In the genomic region with DNA sequence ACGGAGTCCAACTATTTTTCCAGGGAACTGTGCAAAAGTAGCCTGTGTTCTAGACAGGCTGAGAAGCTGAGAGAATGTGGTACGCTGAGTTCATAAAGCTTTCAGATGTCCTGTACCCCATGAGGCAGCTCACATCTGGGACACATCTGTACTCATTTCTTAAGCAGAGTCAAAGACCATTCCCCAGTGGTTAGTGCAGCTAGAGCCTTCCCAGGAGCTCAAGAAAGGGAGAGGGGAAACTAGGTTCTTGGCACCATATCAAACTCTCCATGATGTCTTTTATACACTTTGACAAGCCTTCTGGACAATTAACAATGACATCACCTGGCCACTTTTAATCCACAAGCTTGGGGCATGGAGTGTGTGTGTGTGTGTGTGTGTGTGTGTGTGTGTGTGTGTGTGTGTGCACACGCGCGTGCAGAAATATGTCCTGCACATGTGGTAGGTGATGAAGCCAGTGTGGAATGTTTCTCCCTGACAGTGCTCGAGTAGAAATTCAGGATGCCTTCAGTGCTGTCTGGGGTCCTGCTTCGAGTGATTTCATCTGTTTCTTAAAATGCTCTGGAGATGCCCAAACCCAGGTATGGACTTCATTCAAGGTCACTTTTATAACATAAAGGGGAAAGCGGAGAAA, we compare ENCODE assay signal across 19 mouse cellular contexts.
DNase-seq lines count a peak whose midpoint lies in the region; ATAC-seq and TF ChIP-seq lines count a peak whose summit lies in the region.
"Had no signal": no experiment of that assay in that cellular context is flagged by ENCODE, and none has a peak within 500 bp of the region (broad histone marks: within the 10 kb centered on the region; RNA-seq: fewer than 3 reads in every experiment).

No protein-coding gene starts in this region.

- no peaks in the 10 kb centered on the region for H3K4me1 ChIP-seq in heart, embryonic 11.5 days (ENCODE audit: control insufficient read depth, insufficient read depth, low read length)
- 0 out of 2 replicates have a peak, but pooled peaks cover 4% of the 10 kb centered on the region for H3K4me1 ChIP-seq in midbrain, postnatal 0 days (ENCODE audit: insufficient read depth, low read length)
- peaks cover 15% of the 10 kb centered on the region for H3K4me1 ChIP-seq in midbrain, embryonic 13.5 days (replicated peaks)
- H3K4me1 ChIP-seq: stomach, embryonic 15.5 days had no signal

- no peaks in the 10 kb centered on the region for H3K36me3 ChIP-seq in heart, embryonic 11.5 days (ENCODE audit: control insufficient read depth, insufficient read depth, low read length)
- H3K36me3 ChIP-seq in midbrain, postnatal 0 days (ENCODE audit: insufficient read depth, low read length), result no peaks in the 10 kb centered on the region
- H3K36me3 ChIP-seq in midbrain, embryonic 13.5 days, result no peaks in the 10 kb centered on the region
- H3K36me3 ChIP-seq: heart, embryonic 13.5 days; stomach, embryonic 15.5 days had no signal

- WGBS in heart, embryonic 11.5 days (ENCODE audit: insufficient replicate concordance), result 77% methylated on average over 8 of the region's 8 CpGs
- 85% methylated on average over 8 of the region's 8 CpGs for WGBS in midbrain, postnatal 0 days
- WGBS in midbrain, embryonic 13.5 days, result 89% methylated on average over 8 of the region's 8 CpGs

- ATAC-seq in heart, embryonic 11.5 days (replicated peaks; ENCODE audit: insufficient number of reproducible peaks, low FRiP score, low TSS enrichment), result no peak
- ATAC-seq in midbrain, postnatal 0 days (ENCODE audit: low FRiP score), result no peak
- no peak for ATAC-seq in midbrain, embryonic 13.5 days
- ATAC-seq: inflammation-experienced regulatory T-cells, adult 6 months; liver, postnatal 0 days had no signal

- H3K9ac ChIP-seq in heart, embryonic 11.5 days (ENCODE audit: low read depth, low read length), result no peak overlapping the region
- H3K9ac ChIP-seq in midbrain, postnatal 0 days (replicated peaks; ENCODE audit: low read length, poor library complexity, severe bottlenecking), result no peak overlapping the region
- H3K9ac ChIP-seq in midbrain, embryonic 13.5 days (replicated peaks), result no peak overlapping the region
- H3K9ac ChIP-seq: forebrain, postnatal 0 days; liver, postnatal 0 days; stomach, embryonic 15.5 days had no signal

- no peak overlapping the region for H3K4me2 ChIP-seq in heart, embryonic 11.5 days
- no peak overlapping the region for H3K4me2 ChIP-seq in midbrain, postnatal 0 days (ENCODE audit: low read depth, low read length, poor library complexity, severe bottlenecking)
- no peak overlapping the region for H3K4me2 ChIP-seq in midbrain, embryonic 13.5 days (replicated peaks)
- H3K4me2 ChIP-seq: stomach, embryonic 15.5 days had no signal

- intact Hi-C loops in gastrocnemius, adult 2 months (cut with DNase I), result no loop called here

- no peak for TF ChIP-seq CTCF in midbrain, postnatal 0 days (IDR thresholded peaks at IDR 0.05)
- no peak for TF ChIP-seq CTCF in gastrocnemius, adult 2 months (IDR thresholded peaks at IDR 0.05)

- peak; percentile 89 for DNase-seq in heart, adult 11 months
- DNase-seq in midbrain, postnatal 0 days (ENCODE audit: low spot score), result peak; percentile 35
- peak; percentile 17 for DNase-seq in forelimb bud, embryonic 11.5 days (ENCODE audit: low read depth, low spot score)
- DNase-seq in gastrocnemius, adult 2 months, result no peak
- DNase-seq in cerebellum, postnatal 4 days (ENCODE audit: low spot score in 2 of 2), result no peak
- DNase-seq: adrenal gland, adult 2 months; B cell, adult 2 months; cerebellum, adult 9-10 months; forebrain, postnatal 0 days; kidney, adult 9 months; kidney, postnatal 25 days; liver, postnatal 0 days; right cerebral cortex, postnatal 25 days; thymus, adult 2 months had no signal

- no peaks in the 10 kb centered on the region for H3K9me3 ChIP-seq in heart, embryonic 11.5 days (replicated peaks; ENCODE audit: control insufficient read depth, low read length)
- no peaks in the 10 kb centered on the region for H3K9me3 ChIP-seq in midbrain, postnatal 0 days (ENCODE audit: low read length)
- no peaks in the 10 kb centered on the region; the same call in 1 of the 2 replicates for H3K9me3 ChIP-seq in midbrain, embryonic 13.5 days
- H3K9me3 ChIP-seq: heart, embryonic 13.5 days; stomach, embryonic 15.5 days had no signal

- no peak overlapping the region for H3K27ac ChIP-seq in heart, embryonic 11.5 days (ENCODE audit: low read depth, low read length)
- no peak overlapping the region for H3K27ac ChIP-seq in midbrain, postnatal 0 days (ENCODE audit: low read depth, low read length)
- no peak overlapping the region for H3K27ac ChIP-seq in midbrain, embryonic 13.5 days
- H3K27ac ChIP-seq in gastrocnemius, adult 2 months, result no peak overlapping the region
- H3K27ac ChIP-seq: stomach, embryonic 15.5 days had no signal

- H3K4me3 ChIP-seq in heart, embryonic 11.5 days (ENCODE audit: low read depth, low read length), result no peak overlapping the region
- no peak overlapping the region for H3K4me3 ChIP-seq in midbrain, postnatal 0 days (ENCODE audit: low read depth, low read length)
- H3K4me3 ChIP-seq in midbrain, embryonic 13.5 days (replicated peaks), result no peak overlapping the region
- H3K4me3 ChIP-seq in gastrocnemius, adult 2 months, result no peak overlapping the region
- H3K4me3 ChIP-seq: heart, embryonic 13.5 days; stomach, embryonic 15.5 days had no signal

- no peaks in the 10 kb centered on the region for H3K27me3 ChIP-seq in heart, embryonic 11.5 days (ENCODE audit: control insufficient read depth, insufficient read depth, low read length)
- H3K27me3 ChIP-seq in midbrain, postnatal 0 days (ENCODE audit: insufficient read depth, low read length), result no peaks in the 10 kb centered on the region
- H3K27me3 ChIP-seq in midbrain, embryonic 13.5 days, result no peaks in the 10 kb centered on the region
- H3K27me3 ChIP-seq: heart, embryonic 13.5 days; stomach, embryonic 15.5 days had no signal

Comparison
In these comparisons a context has a peak if more than half of its experiments do, and no peak if none do; other contexts are left out.
1. DNase-seq: peak in heart, adult 11 months (single experiment), midbrain, postnatal 0 days (single experiment) and forelimb bud, embryonic 11.5 days (single experiment); none in gastrocnemius, adult 2 months (single experiment) and cerebellum, postnatal 4 days (0 of 2).